Mouse (Mus musculus): Measurements from ENCODE around the gene Hs3st6.

GRCm38 (mm10) chr17:24761121-24761520, 8.3 kb downstream of the Hs3st6 start:
- TF ChIP-seq POLR2A (IDR thresholded peaks at IDR 0.05; ENCODE audit: borderline replicate concordance, extremely low read depth, low read depth, low read length) = no peak
- no peak for TF ChIP-seq CTCF (IDR thresholded peaks at IDR 0.05; ENCODE audit: insufficient read depth, low read length)

All from lung, adult 2 months (tissue).